Mouse (Mus musculus) embryonic facial prominence, embryonic 11.5 days (tissue): Measurements from ENCODE around the gene Olfr1350. TPM values are rescaled to one million over a fixed set of nuclear protein-coding genes. Genes with fewer than 3 reads are reported as not detected.
"Not testable (repeated sequence)": the region's sequence is repeated elsewhere in the genome, so short reads cannot be mapped to it uniquely, and the experiment has no call there.

Experiments used
- ATAC-seq: fragments of 200-750 bp; cut with Nextera tagmentation; replicated peaks from 2 replicates; pipeline ENCODE4 v1.8.0; 2017; ENCODE audit warnings: low read depth; ENCODE audit not compliant: insufficient number of reproducible peaks, low FRiP score, low TSS enrichment
- DNase-seq: peaks from one replicate; pipeline ENCODE4 v3.0.0-alpha.2; 2015; ENCODE audit warnings: low spot score
- H3K27ac ChIP-seq: fragments of 300-500 bp; sonication (generic); replicated peaks from 2 replicates; pipeline ENCODE4 v1.5.1; 2014; ENCODE audit warnings: mild to moderate bottlenecking, low read depth, low read length, control low read depth
- H3K27me3 ChIP-seq: fragments of 300-500 bp; sonication (generic); 2 replicates; pipeline ENCODE4 v1.6.1; 2014; ENCODE audit warnings: mild to moderate bottlenecking, low read length, moderate library complexity, mixed read lengths; ENCODE audit not compliant: control insufficient read depth, insufficient read depth
- H3K36me3 ChIP-seq: fragments of 300-500 bp; sonication (generic); replicated peaks from 2 replicates; pipeline ENCODE4 v1.6.1; 2014; ENCODE audit warnings: low read depth, mild to moderate bottlenecking, low read length, moderate library complexity, mixed read lengths; ENCODE audit not compliant: control insufficient read depth, insufficient read depth
- H3K4me1 ChIP-seq: fragments of 300-500 bp; sonication (generic); 2 replicates; pipeline ENCODE4 v1.6.1; 2014; ENCODE audit warnings: low read length, mixed read lengths; ENCODE audit not compliant: control insufficient read depth, insufficient read depth
- H3K4me2 ChIP-seq: fragments of 300-500 bp; sonication (generic); 2 replicates; pipeline ENCODE4 v1.6.1; 2014; ENCODE audit warnings: low read depth, mild to moderate bottlenecking, control low read depth, low read length, moderate library complexity
- H3K4me3 ChIP-seq: fragments of 300-500 bp; sonication (generic); 2 replicates; pipeline ENCODE4 v1.5.1; 2014; ENCODE audit warnings: low read depth, low read length, control low read depth
- H3K9ac ChIP-seq: fragments of 300-500 bp; sonication (generic); replicated peaks from 2 replicates; pipeline ENCODE4 v1.6.1; 2014; ENCODE audit warnings: mild to moderate bottlenecking, control low read depth, low read length
- H3K9me3 ChIP-seq: fragments of 300-500 bp; sonication (generic); replicated peaks from 2 replicates; pipeline ENCODE4 v1.6.1; 2016; ENCODE audit warnings: mild to moderate bottlenecking, low read length, inconsistent platforms, mixed read lengths; ENCODE audit not compliant: control insufficient read depth
- WGBS: fragments of 180-500 bp; shearing (Covaris S2); extraction: QIAGEN DNeasy Blood & Tissue Kit; methylation state at CpG from one replicate; pipeline ENCODE4 v1.1.7; 2014; 5-methylcytosine and 5-hydroxymethylcytosine counted together
- polyA plus RNA-seq: library from polyadenylated mRNA; unstranded; fragments of >200 nt; fragmentation: Nextera tagmentation; extraction: Ambion mirVana; gene quantifications from 2 replicates; pipeline ENCODE4 v1.2.1, GENCODE M21; 2014

Olfr1350 gene
- polyA plus RNA-seq = not detected in 2 replicates

DNA sequence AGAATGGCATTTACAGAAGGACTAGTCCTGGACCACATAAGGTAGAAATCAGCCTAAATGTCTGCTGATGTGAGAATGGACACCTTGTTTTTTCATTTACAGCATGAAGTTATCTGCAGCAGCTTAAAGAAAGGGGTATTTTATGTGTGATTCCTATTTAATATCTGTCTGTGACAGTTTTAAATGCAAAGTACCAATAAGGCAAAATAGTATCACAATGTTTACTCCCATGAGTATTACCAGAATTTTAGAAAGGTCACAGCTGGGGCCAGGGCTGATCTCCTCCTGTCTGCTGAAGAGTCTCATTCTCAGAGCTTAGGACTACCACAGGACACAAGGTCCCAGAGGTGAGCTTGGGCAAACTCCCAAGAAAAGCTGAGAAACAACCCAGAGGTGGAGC, at the start of gene Olfr1350:
Olfr1350 (plus strand) TSS at position 301 of the 400 bp plus-strand sequence.
- H3K4me3 ChIP-seq = no peak within 1 kb of the TSS
- H3K36me3 ChIP-seq = no peaks in the 10 kb centered on the region
- H3K9ac ChIP-seq = no peak within 1 kb of the TSS
- H3K4me1 ChIP-seq = no peaks in the 10 kb centered on the region
- no peak within 1 kb of the TSS for H3K4me2 ChIP-seq
- no peak for ATAC-seq
- H3K9me3 ChIP-seq = no peaks in the 10 kb centered on the region; the same call in 1 of the 2 replicates
- no peak within 1 kb of the TSS for H3K27ac ChIP-seq
- no peak for DNase-seq
- no peaks in the 10 kb centered on the region for H3K27me3 ChIP-seq

GRCm38 (mm10) chr7:6521666-6522065, 43.0 kb upstream of the Olfr1350 start:
- H3K36me3 ChIP-seq = no peaks in the 10 kb centered on the region
- no peak overlapping the region for H3K4me3 ChIP-seq
- no peak overlapping the region for H3K4me2 ChIP-seq
- 36% methylated on average over 1 of the region's 1 CpGs for WGBS
- no peaks in the 10 kb centered on the region for H3K27me3 ChIP-seq
- H3K27ac ChIP-seq = no peak overlapping the region
- no peaks in the 10 kb centered on the region for H3K4me1 ChIP-seq
- 0 out of 2 replicates have a peak, but pooled peaks cover 3% of the 10 kb centered on the region for H3K9me3 ChIP-seq
- ATAC-seq = no peak
- DNase-seq = no peak
- no peak overlapping the region for H3K9ac ChIP-seq

DNA sequence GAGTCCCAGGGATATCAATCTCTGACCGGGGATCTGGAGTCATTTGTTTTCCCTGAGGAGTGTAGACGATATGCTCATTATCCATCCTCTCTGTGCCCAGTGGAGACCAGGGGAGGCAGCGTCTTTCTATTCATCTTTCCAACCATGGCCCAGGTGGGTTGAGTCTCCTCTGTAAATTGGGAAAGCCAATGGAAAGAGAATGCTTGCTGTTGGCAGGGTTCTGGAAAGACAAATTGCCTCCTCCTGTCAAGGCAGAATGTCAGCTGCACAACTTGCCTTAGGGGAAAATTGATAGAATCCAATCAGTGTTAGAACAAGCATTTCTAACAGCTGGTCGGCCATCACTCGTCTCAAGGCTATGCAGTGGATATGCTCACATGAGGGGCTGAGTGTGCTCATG, 41.8 kb upstream of the Olfr1350 start, which contains the start of gene Olfr1349:
Olfr1349 (minus strand) TSS at position 101 of the 400 bp plus-strand sequence.
- H3K9me3 ChIP-seq = 0 out of 2 replicates have a peak, but pooled peaks cover 3% of the 10 kb centered on the region
- no peaks in the 10 kb centered on the region for H3K27me3 ChIP-seq
- no peak for DNase-seq

DNA sequence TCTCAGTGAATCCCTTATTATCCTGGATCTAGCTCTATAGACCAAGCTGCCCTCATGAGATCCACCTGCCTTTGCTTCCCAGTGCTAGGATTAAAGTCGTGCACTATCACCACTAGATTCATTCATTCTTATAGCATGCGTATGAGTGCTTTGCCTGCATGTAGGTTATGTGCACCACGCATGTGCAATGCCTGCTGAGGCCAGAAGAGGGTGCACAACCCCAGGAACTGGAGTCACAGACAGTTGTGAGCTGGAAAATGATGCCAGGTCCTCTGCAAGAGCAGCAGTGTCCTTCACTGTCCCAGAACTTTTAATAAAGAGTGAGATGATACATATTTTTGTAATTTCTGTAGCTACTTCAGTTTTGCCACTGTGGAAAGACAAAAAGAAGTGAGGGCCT, 39.6 kb upstream of the Olfr1350 start:
- H3K4me1 ChIP-seq = no peaks in the 10 kb centered on the region

More for the DNA sequence above, 41.8 kb upstream of the Olfr1350 start, which contains the start of gene Olfr1349:
- no peaks in the 10 kb centered on the region for H3K4me1 ChIP-seq
- no peaks in the 10 kb centered on the region for H3K36me3 ChIP-seq
- WGBS = 85% methylated on average over 5 of the region's 5 CpGs
- no peak within 1 kb of the TSS for H3K4me3 ChIP-seq
- no peak for ATAC-seq
- H3K9ac ChIP-seq = no peak within 1 kb of the TSS
- no peak within 1 kb of the TSS for H3K4me2 ChIP-seq
- no peak within 1 kb of the TSS for H3K27ac ChIP-seq

DNA sequence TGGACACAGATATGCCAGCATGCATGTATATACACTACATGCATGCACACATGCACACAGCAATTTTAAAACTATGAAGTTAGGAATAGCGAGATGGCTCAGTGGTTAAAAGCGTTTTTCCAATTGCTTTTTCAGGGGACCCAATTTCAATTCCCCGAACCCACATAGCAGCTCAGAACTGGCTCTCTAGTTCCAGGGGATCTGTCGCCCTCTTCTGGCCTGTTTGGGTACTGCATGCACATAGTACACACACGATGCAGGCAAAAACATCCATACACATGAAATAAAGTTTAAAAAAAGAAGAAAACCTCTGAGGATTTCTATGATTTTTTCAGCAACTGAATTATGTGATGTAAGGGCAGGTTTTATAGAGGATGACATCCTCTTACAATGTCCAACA, 38.5 kb upstream of the Olfr1350 start:
- DNase-seq = peak; percentile 5
- Histone ChIP-seq H3K4me2 (no peak overlapping the region), H3K9me3 (0 out of 2 replicates have a peak, but pooled peaks cover 3% of the 10 kb centered on the region), H3K27ac (no peak overlapping the region), H3K9ac (no peak overlapping the region), H3K36me3 (no peaks in the 10 kb centered on the region), H3K27me3 (no peaks in the 10 kb centered on the region), H3K4me3 (no peak overlapping the region), H3K4me1 (no peaks in the 10 kb centered on the region)
- ATAC-seq = no peak
- WGBS = 65% methylated on average over 5 of the region's 5 CpGs

More for the DNA sequence above, 39.6 kb upstream of the Olfr1350 start:
- 58% methylated on average over 3 of the region's 3 CpGs for WGBS
- Histone ChIP-seq H3K4me3 (no peak overlapping the region), H3K4me2 (no peak overlapping the region), H3K27me3 (no peaks in the 10 kb centered on the region), H3K36me3 (no peaks in the 10 kb centered on the region), H3K9me3 (0 out of 2 replicates have a peak, but pooled peaks cover 3% of the 10 kb centered on the region), H3K9ac (no peak overlapping the region), H3K27ac (no peak overlapping the region)
- DNase-seq (no peak), ATAC-seq (no peak)

DNA sequence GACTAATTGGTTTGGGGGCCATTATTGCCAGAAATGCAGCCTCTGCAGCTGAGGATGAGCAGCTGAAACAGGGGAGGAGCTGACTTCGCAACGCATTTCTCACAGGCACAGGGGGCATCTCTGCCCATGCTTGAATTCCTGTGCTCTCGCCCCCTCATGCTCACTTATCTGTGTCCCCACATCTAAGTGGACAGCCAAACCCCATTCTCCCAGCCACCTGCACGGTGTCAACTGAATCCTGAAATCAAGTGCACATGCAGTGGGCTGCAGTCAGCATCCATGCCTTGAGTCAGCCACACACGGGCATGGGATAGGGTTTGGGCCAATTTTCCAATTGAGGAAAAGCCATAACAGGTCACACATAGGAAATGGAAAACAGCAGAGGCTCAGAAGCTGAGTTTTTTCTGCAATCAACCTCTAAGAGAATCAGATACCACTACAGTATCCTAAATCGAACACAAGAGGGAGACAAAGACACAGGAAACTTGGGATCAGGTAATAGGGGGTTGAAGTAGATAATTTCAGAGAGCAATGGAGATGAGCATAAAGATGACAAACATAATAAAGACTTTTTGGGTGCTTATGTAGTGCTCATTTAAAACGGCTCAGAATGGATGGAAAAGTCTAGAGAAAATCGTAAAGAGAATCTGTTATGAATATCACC, 21.6 kb downstream of the Olfr1350 start:
- Histone ChIP-seq H3K9ac (no peak overlapping the region), H3K4me2 (no peak overlapping the region), H3K27ac (no peak overlapping the region), H3K4me1 (no peaks in the 10 kb centered on the region), H3K27me3 (no peaks in the 10 kb centered on the region), H3K4me3 (no peak overlapping the region), H3K9me3 (no peaks in the 10 kb centered on the region; the same call in 1 of the 2 replicates), H3K36me3 (no peaks in the 10 kb centered on the region)
- no peak for ATAC-seq
- 47% methylated on average over 8 of the region's 8 CpGs for WGBS
- peak; percentile 63 for DNase-seq

DNA sequence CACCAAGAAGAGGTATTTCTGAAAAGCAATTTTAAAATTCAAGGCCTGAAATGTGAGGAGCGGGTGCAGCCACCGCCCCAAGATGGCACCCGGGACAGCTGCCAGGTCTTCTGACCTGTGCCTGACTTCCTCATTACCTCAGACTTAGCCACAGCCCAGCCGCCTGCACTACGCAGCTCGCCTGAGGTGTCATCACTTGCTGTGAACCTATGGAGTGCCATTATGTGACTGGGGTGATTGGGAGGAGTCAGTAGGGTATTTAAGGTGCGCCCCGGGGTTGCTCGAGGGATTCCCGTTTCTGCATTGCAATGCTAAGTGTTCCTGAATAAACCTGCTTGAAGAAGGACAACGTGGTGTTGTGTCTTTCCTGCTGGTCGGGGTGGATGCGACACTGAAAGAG, 24.1 kb downstream of the Olfr1350 start:
- whole genome bisulfite sequencing = 85% methylated on average over 13 of the region's 13 CpGs
- not testable (repeated sequence) for H3K4me3 ChIP-seq, H3K4me1 ChIP-seq, H3K9me3 ChIP-seq, H3K27ac ChIP-seq, H3K4me2 ChIP-seq, H3K36me3 ChIP-seq, ATAC-seq, H3K27me3 ChIP-seq, H3K9ac ChIP-seq, DNase-seq

GRCm38 (mm10) chr7:6603331-6603730, 38.7 kb downstream of the Olfr1350 start:
- DNase-seq (no peak), ATAC-seq (no peak)
- Histone ChIP-seq H3K27ac (no peak overlapping the region), H3K9ac (no peak overlapping the region), H3K4me3 (no peak overlapping the region), H3K4me2 (no peak overlapping the region), H3K4me1 (no peaks in the 10 kb centered on the region), H3K9me3 (no peaks in the 10 kb centered on the region), H3K27me3 (no peaks in the 10 kb centered on the region), H3K36me3 (no peaks in the 10 kb centered on the region)
- WGBS = 86% methylated on average over 9 of the region's 9 CpGs
